Mouse (Mus musculus): ENCODE data around the gene Arxes2. TPM values are rescaled to one million over a fixed set of nuclear protein-coding genes. Genes with fewer than 3 reads are reported as not detected.

Gene Arxes2
- polyA plus RNA-seq (2012; rRNA removed; ENCODE audit: low replicate concordance) = 33.6 and 54.3 TPM in 2 replicates

DNA sequence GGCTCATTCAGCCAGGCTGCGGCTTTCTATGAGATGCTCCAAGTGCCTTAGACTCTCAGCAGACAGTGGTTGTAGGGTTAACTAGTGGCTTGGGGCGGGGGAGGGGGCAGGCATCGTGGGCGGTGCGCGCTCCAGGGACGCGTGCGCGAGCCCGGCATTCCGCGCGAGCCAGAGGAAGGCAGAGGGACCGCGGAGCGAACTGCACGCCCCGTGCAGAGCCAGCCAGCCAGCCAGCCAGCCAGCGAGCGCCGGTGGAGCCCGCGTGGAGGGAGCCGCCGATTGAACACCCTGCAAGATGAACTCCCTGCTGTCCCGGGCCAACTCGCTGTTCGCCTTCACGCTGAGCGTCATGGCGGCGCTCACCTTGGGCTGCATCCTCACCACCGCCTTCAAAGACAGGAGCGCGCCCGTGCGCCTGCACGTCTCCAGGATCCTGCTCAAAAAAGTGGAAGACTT is at the start of gene Arxes2:
TSS of gene Arxes2 (plus strand) at position 161 of the 456 bp plus-strand sequence.

DNA sequence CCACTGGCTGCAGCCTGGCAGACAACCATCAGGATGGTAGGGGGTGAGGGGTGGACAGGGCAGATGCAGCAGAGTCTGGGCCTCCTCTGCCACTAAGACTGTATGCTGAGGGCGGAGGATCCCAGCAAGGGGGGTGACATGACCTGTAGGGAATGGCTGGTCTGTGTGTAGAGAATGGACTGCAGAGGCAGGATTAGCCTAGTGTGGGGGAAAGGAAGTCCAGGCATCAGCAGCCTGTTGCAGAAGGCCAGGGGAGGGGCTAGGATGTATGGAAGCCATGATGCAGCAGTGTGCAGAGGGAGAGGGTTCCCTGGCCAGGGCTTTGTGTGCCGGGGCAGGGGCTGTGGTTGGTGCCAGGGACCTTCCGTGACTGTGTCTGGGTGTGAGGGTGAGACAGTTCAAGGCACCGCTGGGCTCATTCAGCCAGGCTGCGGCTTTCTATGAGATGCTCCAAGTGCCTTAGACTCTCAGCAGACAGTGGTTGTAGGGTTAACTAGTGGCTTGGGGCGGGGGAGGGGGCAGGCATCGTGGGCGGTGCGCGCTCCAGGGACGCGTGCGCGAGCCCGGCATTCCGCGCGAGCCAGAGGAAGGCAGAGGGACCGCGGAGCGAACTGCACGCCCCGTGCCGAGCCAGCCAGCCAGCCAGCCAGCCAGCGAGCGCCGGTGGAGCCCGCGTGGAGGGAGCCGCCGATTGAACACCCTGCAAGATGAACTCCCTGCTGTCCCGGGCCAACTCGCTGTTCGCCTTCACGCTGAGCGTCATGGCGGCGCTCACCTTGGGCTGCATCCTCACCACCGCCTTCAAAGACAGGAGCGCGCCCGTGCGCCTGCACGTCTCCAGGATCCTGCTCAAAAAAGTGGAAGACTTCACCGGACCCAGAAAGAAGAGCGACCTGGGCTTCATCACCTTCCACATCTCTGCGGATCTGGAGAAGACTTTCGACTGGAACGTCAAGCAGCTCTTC is 39.5 kb downstream of the Arxes2 start, which contains the start of gene Arxes1:
TSS of gene Arxes1 (plus strand) at position 569 of the 965 bp plus-strand sequence.

Other genes with a start within 250 kb of the Arxes2 start
- gene Bhlhb9, start 196.2 kb upstream of the Arxes2 start, polyA plus RNA-seq (2012; rRNA removed; ENCODE audit: low replicate concordance) = 2.3 and 8.1 TPM in 2 replicates
- gene Gprasp2, start 154.8 kb upstream of the Arxes2 start, polyA plus RNA-seq (2012; rRNA removed; ENCODE audit: low replicate concordance) = 1.8 and 12.6 TPM in 2 replicates
- 7.6 and 15.3 TPM in 2 replicates for gene Arxes1, start 39.5 kb downstream of the Arxes2 start, polyA plus RNA-seq (2012; rRNA removed; ENCODE audit: low replicate concordance)
- 1.2 TPM in 1 of 2 replicates, not detected in the other for gene Bex2, start 74.4 kb downstream of the Arxes2 start, polyA plus RNA-seq (2012; rRNA removed; ENCODE audit: low replicate concordance)
- gene Nxf3, start 91.4 kb downstream of the Arxes2 start, polyA plus RNA-seq (2012; rRNA removed; ENCODE audit: low replicate concordance) = 0.08 TPM in 1 of 2 replicates, not detected in the other
- 0.27 TPM in 1 of 2 replicates, not detected in the other for gene Bex4, start 145.2 kb downstream of the Arxes2 start, polyA plus RNA-seq (2012; rRNA removed; ENCODE audit: low replicate concordance)
- 13.3 and 14.7 TPM in 2 replicates for gene Tceal8, start 178.5 kb downstream of the Arxes2 start, polyA plus RNA-seq (2012; rRNA removed; ENCODE audit: low replicate concordance)
- 0.47 and 0.80 TPM in 2 replicates for gene Tceal5, start 210.1 kb downstream of the Arxes2 start, polyA plus RNA-seq (2012; rRNA removed; ENCODE audit: low replicate concordance)
- gene Tceal7, start 221.0 kb downstream of the Arxes2 start, polyA plus RNA-seq (2012; rRNA removed; ENCODE audit: low replicate concordance) = not detected in 2 replicates
- gene Bex1, start 221.7 kb downstream of the Arxes2 start, polyA plus RNA-seq (2012; rRNA removed; ENCODE audit: low replicate concordance) = 0.50 and 2.5 TPM in 2 replicates

All from subcutaneous adipose tissue, adult 2 months (tissue).